Mouse (Mus musculus) MEL (cell line): Measurements from ENCODE around the gene Cry2. TPM values are rescaled to one million over a fixed set of nuclear protein-coding genes. Genes with fewer than 3 reads are reported as not detected.

ENCODE experiments used
- DNase-seq: peaks from one replicate; pipeline ENCODE4 v3.0.0; 2011; ENCODE audit warnings: low read depth, low spot score
- H3K27ac ChIP-seq: 2 replicates; pipeline ENCODE4 v1.5.1; 2012; ENCODE audit warnings: low read depth, mild to moderate bottlenecking, control low read depth, low read length, moderate library complexity; ENCODE audit not compliant: control insufficient read depth
- H3K27me3 ChIP-seq, 2 experiments: fragments of 150-350 bp in 1 of 2; sonication (generic) in 1 of 2; 2 replicates each; pipeline ENCODE4 v1.6.1; 2012; ENCODE audit warnings: low read length in 2 of 2, mild to moderate bottlenecking in 2 of 2, improper control_type of control experiment in 1 of 2, moderate library complexity in 1 of 2; ENCODE audit not compliant: insufficient read depth in 2 of 2, control insufficient read depth in 1 of 2
- H3K36me3 ChIP-seq, 2 experiments: 2 replicates each; pipeline ENCODE4 v1.6.1; 2012 to 2014; ENCODE audit warnings: low read length in 2 of 2, improper control_type of control experiment in 1 of 2, inconsistent platforms in 1 of 2, mild to moderate bottlenecking in 1 of 2; ENCODE audit not compliant: insufficient read depth in 2 of 2, control insufficient read depth in 1 of 2
- H3K4me1 ChIP-seq, 2 experiments: fragments of 150-350 bp in 1 of 2; sonication (generic) in 1 of 2; 2 replicates each; pipeline ENCODE4 v1.6.1; 2012; ENCODE audit warnings: low read length in 2 of 2, improper control_type of control experiment in 1 of 2, mild to moderate bottlenecking in 1 of 2; ENCODE audit not compliant: insufficient read depth in 2 of 2, control insufficient read depth in 1 of 2
- H3K4me3 ChIP-seq, 2 experiments: fragments of 150-350 bp in 1 of 2; sonication (generic) in 1 of 2; 2 replicates each; pipeline ENCODE4 v1.5.1; 2012; ENCODE audit warnings: low read depth in 2 of 2, low read length in 2 of 2, mild to moderate bottlenecking in 2 of 2, moderate library complexity in 2 of 2, control low read depth in 1 of 2, improper control_type of control experiment in 1 of 2; ENCODE audit not compliant: control insufficient read depth in 1 of 2, insufficient read depth in 1 of 2
- H3K79me2 ChIP-seq: 2 replicates; pipeline ENCODE4 v1.6.1; 2012; ENCODE audit warnings: mild to moderate bottlenecking, low read length, moderate library complexity; ENCODE audit not compliant: control insufficient read depth, poor library complexity, insufficient read depth
- H3K9ac ChIP-seq: 2 replicates; pipeline ENCODE4 v1.6.1; 2012; ENCODE audit warnings: low read depth, mild to moderate bottlenecking, control low read depth, low read length, moderate library complexity; ENCODE audit not compliant: control insufficient read depth, poor library complexity, severe bottlenecking
- H3K9me3 ChIP-seq: fragments of 150-350 bp; sonication (generic); replicated peaks from 2 replicates; pipeline ENCODE4 v1.6.1; 2012; ENCODE audit warnings: mild to moderate bottlenecking, low read length, improper control_type of control experiment, moderate library complexity; ENCODE audit not compliant: insufficient read depth
- BHLHE40 ChIP-seq: IDR thresholded peaks from 2 replicates; pipeline ENCODE4 v1.6.1; 2012; ENCODE audit warnings: low read depth, mild to moderate bottlenecking, inconsistent platforms, low read length, improper control_type of control experiment, borderline replicate concordance
- CHD1 ChIP-seq: IDR thresholded peaks from 2 replicates; pipeline ENCODE4 v1.6.1; 2012; ENCODE audit warnings: low read depth, mild to moderate bottlenecking, inconsistent platforms, low read length, improper control_type of control experiment
- E2F4 ChIP-seq: IDR thresholded peaks from 2 replicates; pipeline ENCODE4 v1.6.1; 2011; ENCODE audit warnings: low read depth, low read length, improper control_type of control experiment, borderline replicate concordance
- EP300 ChIP-seq, 2 experiments: IDR thresholded peaks; 2 replicates each; pipeline ENCODE4 v1.6.1; 2011; ENCODE audit warnings: improper control_type of control experiment in 2 of 2, low read length in 2 of 2, low read depth in 1 of 2, mild to moderate bottlenecking in 1 of 2
- ETS1 ChIP-seq: IDR thresholded peaks from 2 replicates; pipeline ENCODE4 v1.6.1; 2012; ENCODE audit warnings: low read depth, mild to moderate bottlenecking, inconsistent platforms, low read length, improper control_type of control experiment, moderate library complexity
- GATA1 ChIP-seq: IDR thresholded peaks from 2 replicates; pipeline ENCODE4 v1.6.1; 2011; ENCODE audit warnings: low read depth, low read length, improper control_type of control experiment
- HCFC1 ChIP-seq: IDR thresholded peaks from 2 replicates; pipeline ENCODE4 v1.6.1; 2012; ENCODE audit warnings: low read depth, mild to moderate bottlenecking, inconsistent platforms, low read length, improper control_type of control experiment, moderate library complexity
- KAT2A ChIP-seq: conservative IDR thresholded peaks from 2 replicates; pipeline ENCODE4 v1.6.1; 2012; ENCODE audit warnings: low read depth, low read length, improper control_type of control experiment, inconsistent platforms
- MEF2A ChIP-seq: IDR thresholded peaks from 2 replicates; pipeline ENCODE4 v1.6.1; 2014; ENCODE audit warnings: low read depth, mild to moderate bottlenecking, inconsistent platforms, low read length, improper control_type of control experiment; ENCODE audit not compliant: poor library complexity, insufficient replicate concordance, severe bottlenecking; ENCODE audit errors: extremely low read depth
- MYB ChIP-seq: IDR thresholded peaks from 2 replicates; pipeline ENCODE4 v1.6.1; 2011; ENCODE audit warnings: mild to moderate bottlenecking, low read depth, low read length, improper control_type of control experiment
- POLR2A ChIP-seq, 2 experiments: IDR thresholded peaks; 2 replicates each; pipeline ENCODE4 v1.6.1; 2011 to 2012; ENCODE audit warnings: low read length in 2 of 2, mild to moderate bottlenecking in 2 of 2, control low read depth in 1 of 2, improper control_type of control experiment in 1 of 2, low read depth in 1 of 2, moderate library complexity in 1 of 2; ENCODE audit not compliant: control insufficient read depth in 1 of 2, insufficient read depth in 1 of 2, poor library complexity in 1 of 2
- RCOR1 ChIP-seq: IDR thresholded peaks from 2 replicates; pipeline ENCODE4 v1.6.1; 2012; ENCODE audit warnings: low read depth, mild to moderate bottlenecking, inconsistent platforms, low read length, improper control_type of control experiment
- SIN3A ChIP-seq: IDR thresholded peaks from 2 replicates; pipeline ENCODE4 v1.6.1; 2012; ENCODE audit warnings: low read length, improper control_type of control experiment, inconsistent platforms
- TCF12 ChIP-seq: IDR thresholded peaks from 2 replicates; pipeline ENCODE4 v1.6.1; 2014; ENCODE audit warnings: low read depth, mild to moderate bottlenecking, inconsistent platforms, low read length, improper control_type of control experiment, moderate library complexity
- USF1 ChIP-seq: IDR thresholded peaks from 2 replicates; pipeline ENCODE4 v1.6.1; 2014; ENCODE audit warnings: low read depth, mild to moderate bottlenecking, inconsistent platforms, low read length, improper control_type of control experiment, moderate library complexity
- polyA plus RNA-seq, 2 experiments: library from polyadenylated mRNA; stranded (reverse) in 1 of 2; unstranded in 1 of 2; fragments of >175 nt in 1 of 2; fragments of >200 nt in 1 of 2; gene quantifications; 2 replicates each; pipeline versions ENCODE4 v1.2.1 to v1.2.4; 2012; ENCODE audit warnings: low replicate concordance in 2 of 2, low read depth in 1 of 2; ENCODE audit not compliant: insufficient read length in 2 of 2, insufficient read depth in 1 of 2, missing spikeins in 1 of 2
- total RNA-seq: library from RNA; depleted of rRNA; stranded (reverse); fragments of 300-350 nt; gene quantifications from 2 replicates; pipeline ENCODE4 v1.2.3, GENCODE M21; 2012

Cry2 gene
- total and polyA plus RNA-seq, 3 experiments, result 13.3 to 36.2 TPM; not detected in 1

DNA sequence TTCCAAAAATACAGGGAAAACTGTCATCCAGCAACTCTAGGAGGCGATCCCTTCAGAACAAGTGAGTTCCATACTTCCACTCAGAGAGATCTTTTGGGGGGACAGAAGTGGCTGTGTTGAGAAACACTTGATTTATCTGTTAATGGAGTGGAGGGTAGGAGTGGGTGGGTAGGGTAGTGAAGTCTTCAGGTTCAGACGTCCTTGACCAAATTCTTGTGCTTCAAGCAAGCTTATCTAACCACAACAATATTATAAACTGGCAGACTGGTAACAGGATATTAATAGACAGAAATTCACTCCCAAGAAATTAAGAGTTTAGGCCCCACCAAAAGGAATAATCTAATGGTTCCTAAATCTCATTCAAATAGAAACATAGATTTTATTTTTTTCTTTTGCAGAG is 3.8 kb downstream of the Cry2 start:
- DNase-seq, result peak; percentile 37
- H3K4me3 ChIP-seq, result no peak overlapping the region
- no peaks in the 10 kb centered on the region for H3K9me3 ChIP-seq
- peaks cover 7 to 12% of the 10 kb centered on the region in 2 experiments for H3K36me3 ChIP-seq
- H3K27ac ChIP-seq, result no peak overlapping the region
- H3K79me2 ChIP-seq, result peaks cover 66% of the 10 kb centered on the region
- H3K4me1 ChIP-seq, result peaks cover 9 to 25% of the 10 kb centered on the region in 2 experiments
- TF ChIP-seq POLR2A (IDR thresholded peaks at IDR 0.05; ENCODE audit: control insufficient read depth in 1 of 2, insufficient read depth in 1 of 2, low read depth in 1 of 2, low read length in 2 of 2, poor library complexity in 1 of 2) (no peak), EP300 (IDR thresholded peaks at IDR 0.05; ENCODE audit: low read depth in 1 of 2, low read length in 2 of 2) (peak in 1 of 2 experiments; percentile 52; a peak in 1 of 4 replicates), BHLHE40 (no peak), E2F4 (no peak), SIN3A (peak; percentile 20; the same call in 1 of the 2 replicates), RCOR1 (peak; percentile 55; the same call in 1 of the 2 replicates), ETS1 (0 out of 2 replicates have a peak, but pooled peaks have one; percentile 14), GATA1 (0 out of 2 replicates have a peak, but pooled peaks have one; percentile 20), TCF12 (0 out of 2 replicates have a peak, but pooled peaks have one; percentile 17), MEF2A (0 out of 2 replicates have a peak, but pooled peaks have one; percentile 57)
- no peak overlapping the region for H3K9ac ChIP-seq
- no peaks in the 10 kb centered on the region for H3K27me3 ChIP-seq

- Histone ChIP-seq H3K36me3 (peaks cover 10 to 11% of the 10 kb centered on the region in 2 experiments), H3K27me3 (no peaks in the 10 kb centered on the region), H3K9ac (no peak overlapping the region), H3K4me1 (peaks cover 9 to 20% of the 10 kb centered on the region in 2 experiments), H3K4me3 (no peak overlapping the region), H3K79me2 (peaks cover 57% of the 10 kb centered on the region), H3K9me3 (no peaks in the 10 kb centered on the region), H3K27ac (no peak overlapping the region)
- DNase-seq, result no peak
- TF ChIP-seq KAT2A (no peak), MYB (no peak), USF1 (no peak), SIN3A (no peak), HCFC1 (no peak), RCOR1 (no peak), CHD1 (no peak)
Observed at GRCm38 (mm10) chr2:92427882-92428281, 6.0 kb downstream of the Cry2 start.
